Mouse (Mus musculus) right cerebral cortex, postnatal 25 days (tissue): ENCODE measurements around the gene Cdkn1c.

Experiments used
- DNase-seq: peaks from one replicate; pipeline ENCODE4 v3.0.0; 2022

The Cdkn1c gene

DNA sequence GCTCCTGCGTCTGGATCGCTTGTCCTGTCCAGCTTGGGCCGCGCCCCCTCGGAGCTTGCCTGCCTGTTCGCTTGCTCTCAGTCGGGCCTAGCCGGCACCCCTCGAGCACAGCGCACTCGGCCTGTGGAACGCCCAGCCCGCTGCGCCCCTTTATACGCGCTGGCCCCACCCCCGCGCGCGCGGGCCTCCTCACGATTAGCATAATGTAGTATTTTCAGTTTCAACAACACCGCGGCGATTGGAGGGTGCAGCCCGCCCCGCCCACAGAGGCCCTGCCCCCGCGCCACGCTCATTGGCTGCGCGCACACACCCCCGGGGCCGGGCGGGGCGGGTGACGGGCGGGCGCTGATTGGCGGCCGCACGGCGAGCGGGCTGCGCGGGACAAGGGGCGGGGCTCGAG lies at the start of gene Cdkn1c:
Cdkn1c (minus strand) TSS at position 177 of the 400 bp plus-strand sequence.
- peak; percentile 82 for DNase-seq

DNA sequence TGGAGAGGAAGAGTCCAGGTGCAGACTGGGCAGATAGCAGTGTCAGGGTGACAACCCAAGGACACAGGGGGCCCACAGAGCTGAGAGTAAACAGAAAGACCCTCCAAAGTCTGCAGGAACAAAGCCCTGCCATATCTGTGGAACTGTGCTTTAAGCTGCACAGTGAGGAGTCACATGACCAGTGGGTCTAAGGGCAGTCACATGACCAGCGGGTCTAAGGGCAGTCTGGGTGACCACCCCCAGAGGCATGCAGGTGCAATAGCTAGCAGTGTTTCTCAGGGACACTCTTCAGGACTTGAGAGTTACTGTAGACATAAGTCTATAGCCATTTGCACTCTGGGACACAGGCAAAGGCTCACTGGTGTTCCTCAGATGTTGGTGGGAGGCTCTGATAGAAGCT lies 48.7 kb upstream of the Cdkn1c start:
- no peak for DNase-seq

DNA sequence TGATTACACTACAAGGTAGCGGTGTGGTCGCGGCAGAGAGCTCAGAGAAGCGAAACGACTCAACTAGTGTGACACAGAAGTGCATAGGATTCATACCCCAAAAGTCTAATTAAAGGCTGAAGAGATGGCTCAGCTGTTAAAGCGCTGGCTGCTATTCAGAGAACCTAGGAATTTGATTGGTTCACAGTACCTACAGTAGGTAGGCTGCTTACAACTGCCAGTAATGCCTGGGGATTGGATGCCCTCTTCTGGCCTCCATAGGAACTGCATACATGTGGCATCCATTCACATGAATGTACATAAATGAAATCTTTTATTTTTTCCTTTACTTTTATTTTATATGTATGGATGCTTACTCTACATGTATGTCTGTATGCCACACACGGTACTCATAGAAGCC lies 45.8 kb upstream of the Cdkn1c start:
- no peak for DNase-seq

DNA sequence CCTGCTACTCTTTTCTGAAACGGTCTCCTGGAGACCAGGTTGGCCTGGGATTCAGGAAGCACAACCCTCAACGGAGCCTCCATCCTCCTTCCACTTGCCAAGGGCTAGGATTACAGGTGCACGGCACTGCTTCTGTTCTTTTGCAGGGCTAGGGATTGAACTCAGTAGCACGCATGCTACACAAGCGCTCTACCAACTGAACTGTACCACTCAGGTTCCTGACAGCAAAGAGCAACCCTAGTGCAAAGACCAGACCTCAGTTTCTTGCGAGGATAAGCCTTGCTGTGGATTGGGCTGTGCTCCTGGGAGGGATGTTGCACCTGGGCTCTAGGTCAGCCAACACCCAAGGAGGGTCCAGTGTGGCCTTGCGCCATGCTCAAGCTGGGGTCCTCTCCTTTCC lies 45.4 kb upstream of the Cdkn1c start:
- DNase-seq = no peak

DNA sequence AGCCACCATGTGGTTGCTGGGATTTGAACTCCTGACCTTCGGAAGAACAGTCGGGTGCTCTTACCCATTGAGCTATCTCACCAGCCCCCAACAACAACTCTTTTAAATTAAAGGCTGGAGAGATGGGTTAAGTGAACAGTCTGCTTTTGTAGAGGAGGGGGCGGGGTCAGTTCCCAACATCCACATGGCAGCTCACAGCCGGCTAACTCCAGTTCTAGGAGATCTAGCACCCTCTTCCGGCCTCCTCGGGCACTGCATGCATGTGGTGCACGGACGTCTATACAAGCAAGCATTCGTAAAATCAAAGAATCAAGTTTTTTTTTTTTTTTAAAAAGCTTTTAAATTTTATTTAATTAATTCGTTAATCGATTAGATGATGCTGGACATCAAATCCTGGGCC lies 45.0 kb upstream of the Cdkn1c start:
- peak; percentile 22 for DNase-seq

DNA sequence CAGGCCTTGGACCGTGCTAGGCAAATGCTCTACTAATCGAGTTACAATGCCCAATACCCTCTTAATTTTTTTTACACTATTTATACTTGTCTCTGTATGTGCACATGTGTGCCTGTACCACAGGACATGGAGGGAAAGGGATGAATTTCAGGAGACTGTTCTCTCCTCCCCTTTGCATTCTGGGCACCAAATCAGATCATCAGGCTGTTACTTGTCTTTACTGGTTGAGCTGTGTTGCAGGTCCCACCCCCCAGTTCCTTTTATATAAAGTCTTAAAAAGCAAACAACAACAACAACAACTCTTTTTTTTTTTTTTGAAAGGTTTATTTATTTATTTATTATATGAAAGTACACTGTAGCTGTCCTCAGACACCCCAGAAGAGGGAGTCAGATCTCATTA lies 44.6 kb upstream of the Cdkn1c start:
- DNase-seq = no peak

DNA sequence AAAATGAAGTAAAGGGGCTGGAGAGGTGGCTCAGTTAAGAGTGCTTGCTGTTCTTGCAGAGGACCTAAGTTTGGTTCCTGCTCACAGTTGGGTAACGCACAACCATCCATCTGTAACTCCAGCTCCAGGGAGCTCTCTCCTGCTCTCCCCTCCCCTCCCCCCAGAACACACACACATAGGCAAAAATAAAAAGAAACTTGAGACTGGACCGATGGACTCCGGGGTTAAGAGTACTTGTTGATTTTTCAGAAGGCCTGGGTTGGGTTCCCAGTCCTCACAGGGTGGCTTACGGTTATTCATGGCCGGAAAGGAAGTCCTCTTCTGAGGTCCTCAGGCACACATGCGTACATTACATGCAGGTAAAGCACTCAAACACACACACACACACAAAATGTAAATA lies 43.1 kb upstream of the Cdkn1c start:
- no peak for DNase-seq

DNA sequence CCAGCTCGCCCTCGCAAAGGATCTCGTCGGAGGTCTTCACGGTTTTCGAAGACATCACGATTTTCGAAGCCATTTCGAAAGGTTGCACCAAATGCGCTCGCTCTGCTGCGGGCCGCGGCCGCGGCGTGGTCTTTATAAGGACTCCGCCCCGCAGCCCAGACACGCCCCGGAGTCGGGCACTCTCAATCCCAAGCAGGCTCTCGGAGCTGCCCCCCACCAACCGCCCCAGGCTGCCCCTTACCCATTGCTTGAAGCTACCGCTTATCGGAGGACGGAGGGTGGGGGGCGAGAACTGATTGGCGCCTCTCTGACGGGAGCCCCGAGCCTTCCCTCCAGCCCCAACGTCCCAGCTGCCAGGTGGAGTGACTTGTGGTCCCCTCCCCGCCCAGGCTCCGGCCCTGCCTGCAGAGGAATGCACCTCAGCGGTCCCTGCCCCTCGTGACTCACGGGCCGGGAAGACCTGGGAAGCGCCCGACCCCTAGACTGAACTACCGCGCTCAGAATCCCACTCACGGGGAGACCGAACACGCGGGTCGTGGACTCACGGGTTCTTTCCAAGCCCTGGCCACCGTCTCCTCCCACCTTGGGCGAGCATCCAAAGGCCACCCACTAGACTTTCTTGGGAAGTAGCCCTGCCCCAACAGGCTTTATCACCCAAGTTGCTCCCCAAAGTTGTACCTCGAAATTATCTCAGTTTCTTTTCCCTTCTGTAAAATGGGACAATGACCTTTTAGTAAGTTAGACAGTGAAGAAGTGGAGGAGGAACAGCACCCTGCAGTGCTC lies 41.8 kb upstream of the Cdkn1c start, which contains the start of gene Phlda2:
Phlda2 (minus strand) TSS at position 733 of the 783 bp plus-strand sequence.
- no peak for DNase-seq

DNA sequence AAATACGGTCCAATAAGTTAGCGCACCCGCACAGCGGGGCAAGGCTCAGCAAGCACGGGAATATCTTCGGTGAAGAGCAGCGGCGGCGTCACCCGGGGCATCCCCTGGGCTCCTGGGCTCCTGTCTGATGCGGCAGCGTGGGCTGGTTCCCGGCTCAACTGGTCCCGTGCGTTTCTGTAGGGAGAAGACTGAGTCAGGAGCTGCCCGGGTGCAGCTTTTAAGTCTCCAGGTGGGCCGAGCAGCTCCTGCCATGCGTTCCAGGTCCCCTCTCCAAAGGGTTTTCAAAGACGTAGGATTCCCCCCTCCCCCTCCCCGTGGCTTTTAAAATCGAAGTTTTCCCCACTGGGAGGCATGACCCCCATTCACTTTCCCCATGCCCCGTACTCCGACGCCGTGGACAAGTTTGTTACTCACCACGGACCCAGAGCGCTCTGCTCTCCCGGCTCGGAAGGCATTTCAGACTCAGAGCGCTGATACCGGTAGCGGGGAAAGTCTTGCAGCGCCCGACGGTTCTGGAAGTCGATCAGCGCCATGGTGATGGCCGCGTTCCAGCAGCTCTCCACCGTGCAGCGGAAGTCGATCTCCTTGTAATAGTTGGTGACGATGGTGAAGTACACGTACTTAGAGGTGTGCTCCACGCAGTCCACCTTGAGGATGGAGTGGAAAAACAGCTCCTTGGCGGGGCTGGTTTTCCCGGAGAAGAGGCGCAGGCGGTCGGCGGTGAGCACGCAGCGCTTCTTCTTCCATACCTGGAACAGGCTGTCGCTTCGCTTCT lies 41.0 kb upstream of the Cdkn1c start:
- DNase-seq = peak; percentile 27

DNA sequence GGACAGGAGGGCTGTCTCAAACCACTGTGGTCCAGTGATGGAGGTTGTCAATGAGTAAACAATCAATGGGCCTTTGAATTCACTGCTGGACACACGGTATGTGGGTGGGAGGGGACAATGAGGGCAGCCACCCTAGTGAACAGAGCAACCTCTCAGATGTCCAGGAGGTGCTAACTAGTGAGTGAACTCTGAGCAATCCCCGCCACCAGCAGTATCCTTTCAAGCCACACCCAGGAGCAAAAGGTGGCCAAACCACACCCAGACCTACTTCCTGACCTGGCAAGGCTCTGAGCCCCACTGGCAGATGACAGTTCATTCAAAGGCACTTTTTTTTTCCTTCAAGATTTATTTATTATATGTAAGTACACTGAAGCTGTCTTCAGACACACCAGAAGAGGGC lies 40.1 kb upstream of the Cdkn1c start:
- no peak for DNase-seq

DNA sequence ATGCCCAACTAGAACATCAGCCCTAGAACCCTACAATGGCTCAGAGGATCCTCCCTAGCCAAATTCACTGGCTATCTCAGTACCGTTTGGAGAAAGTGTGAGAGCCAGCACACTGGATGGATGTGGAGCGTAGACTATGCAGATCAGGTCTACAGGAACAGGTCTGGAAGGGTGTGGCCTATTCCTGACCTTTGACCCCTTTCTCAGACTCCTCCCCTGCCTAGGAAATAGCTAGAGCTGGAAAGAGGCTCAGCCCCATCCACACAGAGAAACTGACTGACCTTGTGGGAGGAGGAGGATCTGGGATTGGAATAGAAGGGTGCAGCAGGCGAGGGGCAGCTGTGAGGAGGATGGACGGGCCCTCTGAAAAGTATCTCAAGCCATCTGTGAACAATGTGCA lies 37.7 kb upstream of the Cdkn1c start:
- DNase-seq = no peak

DNA sequence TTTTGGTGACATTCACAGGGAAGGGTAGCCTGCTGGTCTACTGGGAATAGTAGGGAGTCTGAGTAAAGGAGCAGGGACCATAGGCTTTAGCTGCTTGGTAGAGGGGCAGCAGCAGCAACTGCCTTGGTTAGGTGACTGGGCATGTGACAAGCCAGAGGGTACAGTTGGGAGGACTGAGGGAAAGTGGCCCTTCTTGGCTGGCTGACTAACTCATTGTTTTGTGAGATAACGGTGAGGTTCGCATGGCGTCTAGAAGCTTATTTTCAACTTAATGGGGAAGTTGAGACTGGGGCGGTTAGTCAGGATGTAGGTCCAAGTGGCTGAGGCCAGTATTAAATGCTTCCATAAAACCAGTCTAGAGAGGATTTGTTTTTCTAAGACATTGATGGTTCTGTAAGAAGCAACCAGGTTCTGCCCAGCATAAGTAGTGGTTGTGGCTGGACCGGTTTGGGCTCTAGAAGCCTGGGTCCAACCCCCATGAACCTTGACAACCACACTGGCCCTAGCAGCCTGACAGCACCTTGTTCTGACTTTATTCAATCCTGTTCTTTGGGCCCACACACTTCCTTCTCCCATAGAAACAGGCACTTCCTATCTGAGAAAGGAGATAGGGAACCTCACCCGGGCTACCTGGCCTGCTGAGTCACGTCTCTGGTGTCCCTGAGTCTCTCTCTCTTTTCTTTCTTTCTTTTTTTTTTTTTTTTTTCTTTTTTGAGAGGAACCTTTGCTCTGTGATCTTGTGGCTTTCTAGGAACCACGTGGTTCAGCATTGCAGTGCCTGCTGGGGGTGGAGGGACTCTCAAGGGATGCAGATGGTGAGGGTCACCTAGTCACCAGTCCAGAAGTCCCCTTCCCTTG lies 34.5 kb upstream of the Cdkn1c start:
- no peak for DNase-seq

DNA sequence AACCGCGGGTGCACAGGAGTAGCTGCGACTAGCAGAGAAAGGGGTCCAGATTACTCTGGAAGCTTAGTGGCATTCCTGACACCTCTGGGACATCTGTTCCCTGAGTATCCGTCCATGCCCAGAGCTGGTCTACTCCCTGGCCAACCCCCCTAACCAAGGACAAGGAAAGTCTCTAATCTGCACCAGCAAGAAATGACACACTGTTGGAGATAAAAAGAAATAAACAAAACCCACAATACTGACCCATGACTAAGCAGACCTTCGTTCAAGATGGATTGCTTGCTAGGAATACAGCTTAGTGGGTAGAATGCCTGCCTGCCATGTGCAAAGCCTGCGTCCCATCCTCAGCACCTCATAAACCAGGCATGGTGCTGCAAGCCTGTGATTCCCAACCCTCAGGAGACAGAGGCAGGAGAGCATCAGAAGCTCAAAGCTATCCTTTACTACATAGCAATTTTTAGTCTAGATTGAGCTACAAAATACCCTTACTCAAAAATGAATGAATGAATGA lies 32.8 kb upstream of the Cdkn1c start:
- no peak for DNase-seq

DNA sequence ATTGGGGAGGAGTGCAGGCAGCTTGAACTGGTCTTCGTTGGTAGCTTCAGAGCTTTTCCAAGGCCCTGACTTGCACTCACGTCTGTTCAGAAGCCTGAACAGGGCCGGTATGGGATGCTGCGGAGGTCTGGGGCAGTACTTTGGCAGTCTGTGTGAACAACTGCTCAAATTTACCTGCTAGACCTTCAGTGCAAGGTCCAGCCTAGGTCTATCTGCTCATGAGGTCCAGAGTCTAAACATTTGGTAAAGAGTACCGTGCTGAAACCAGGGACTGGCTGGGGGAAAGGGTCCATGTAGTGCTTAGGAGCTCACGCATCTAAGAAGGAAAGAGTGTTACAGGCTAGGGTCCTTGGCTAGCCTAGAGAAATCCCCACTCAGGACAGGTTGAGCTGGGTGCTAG lies 28.9 kb upstream of the Cdkn1c start:
- no peak for DNase-seq

DNA sequence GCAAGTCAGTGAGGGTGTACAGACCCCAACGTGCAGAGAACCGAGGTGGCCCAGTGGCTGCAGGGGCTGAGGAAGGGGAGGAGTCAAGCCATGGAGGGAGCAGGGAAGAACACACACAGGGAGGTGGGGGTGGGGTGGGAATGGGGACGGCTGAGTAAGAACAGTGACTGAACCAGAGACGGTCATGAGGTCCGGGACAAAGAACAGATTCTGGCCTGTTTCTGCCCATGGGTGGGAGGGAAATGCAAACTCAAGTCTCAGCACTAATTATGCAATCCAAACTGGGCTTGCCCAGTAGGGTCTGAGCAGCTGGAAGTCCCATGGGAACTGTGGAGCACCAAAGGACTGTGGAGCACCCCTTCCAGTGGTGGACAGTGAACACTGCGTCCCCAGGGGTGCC lies 21.7 kb upstream of the Cdkn1c start:
- no peak for DNase-seq

DNA sequence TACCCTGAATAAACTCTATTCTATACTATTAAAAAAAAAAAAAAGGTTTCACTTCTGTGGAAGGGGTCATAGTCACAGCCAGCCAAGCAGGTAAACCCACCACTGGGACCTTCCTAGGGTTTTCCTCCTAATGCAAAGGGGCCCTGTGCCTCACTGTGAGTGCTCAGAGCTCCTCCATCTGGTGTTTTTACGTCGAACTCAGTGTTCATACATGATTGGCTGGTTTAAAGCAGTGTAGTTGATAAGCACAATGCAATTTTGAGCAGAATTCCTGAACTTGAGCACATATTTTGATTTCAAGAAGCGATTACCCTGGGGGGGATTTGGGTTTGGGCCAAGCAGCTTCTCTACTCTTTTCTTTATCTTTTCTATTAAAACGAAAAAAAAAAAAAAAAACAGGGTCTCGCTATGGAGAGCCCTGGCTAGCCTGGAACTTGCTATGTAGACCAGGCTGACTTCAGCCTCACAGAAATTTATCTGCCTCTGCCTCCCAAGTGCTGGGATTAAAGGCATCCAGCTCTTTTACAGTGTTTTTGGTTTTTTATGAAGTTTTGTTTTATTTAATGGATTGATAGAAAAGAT lies 21.0 kb upstream of the Cdkn1c start:
- DNase-seq = no peak

DNA sequence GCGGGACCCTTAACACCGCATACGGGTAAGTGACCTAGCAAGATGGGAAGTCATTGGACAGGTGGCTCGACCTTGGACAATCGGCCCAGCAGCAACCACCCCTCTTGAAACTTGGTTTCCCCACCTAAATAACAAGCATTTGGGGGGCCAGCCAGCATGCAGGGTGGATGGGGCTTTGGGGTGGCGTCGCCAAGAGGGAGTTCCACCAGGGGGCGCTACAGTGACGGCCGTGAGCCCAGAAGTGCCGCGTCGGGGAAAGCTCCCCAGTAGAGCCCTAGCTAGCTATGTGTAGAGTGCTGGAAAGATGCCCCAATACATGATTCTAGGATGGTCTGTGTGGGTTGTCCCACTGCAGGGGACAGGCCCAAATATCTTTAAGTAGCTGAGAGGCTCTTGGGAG lies 19.6 kb upstream of the Cdkn1c start:
- no peak for DNase-seq

DNA sequence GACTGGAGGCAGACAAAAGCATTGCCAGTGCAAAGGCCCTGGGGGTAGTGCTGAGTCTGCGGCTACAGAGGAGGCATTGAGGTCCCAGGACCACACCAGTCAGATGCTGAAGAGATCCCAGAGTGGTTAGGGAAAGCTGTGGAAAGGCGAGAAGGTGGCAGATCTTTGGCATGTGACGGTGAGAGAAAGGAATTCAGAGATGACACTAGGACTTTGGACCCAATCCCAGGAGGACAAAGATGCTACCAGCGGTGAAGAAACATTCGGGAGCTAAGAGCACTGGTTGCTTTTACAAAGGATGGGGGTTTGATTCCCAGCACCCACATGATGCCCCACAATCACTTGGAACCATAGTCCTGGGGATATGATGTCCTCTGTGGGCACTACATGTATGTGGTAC lies 16.9 kb upstream of the Cdkn1c start:
- no peak for DNase-seq

DNA sequence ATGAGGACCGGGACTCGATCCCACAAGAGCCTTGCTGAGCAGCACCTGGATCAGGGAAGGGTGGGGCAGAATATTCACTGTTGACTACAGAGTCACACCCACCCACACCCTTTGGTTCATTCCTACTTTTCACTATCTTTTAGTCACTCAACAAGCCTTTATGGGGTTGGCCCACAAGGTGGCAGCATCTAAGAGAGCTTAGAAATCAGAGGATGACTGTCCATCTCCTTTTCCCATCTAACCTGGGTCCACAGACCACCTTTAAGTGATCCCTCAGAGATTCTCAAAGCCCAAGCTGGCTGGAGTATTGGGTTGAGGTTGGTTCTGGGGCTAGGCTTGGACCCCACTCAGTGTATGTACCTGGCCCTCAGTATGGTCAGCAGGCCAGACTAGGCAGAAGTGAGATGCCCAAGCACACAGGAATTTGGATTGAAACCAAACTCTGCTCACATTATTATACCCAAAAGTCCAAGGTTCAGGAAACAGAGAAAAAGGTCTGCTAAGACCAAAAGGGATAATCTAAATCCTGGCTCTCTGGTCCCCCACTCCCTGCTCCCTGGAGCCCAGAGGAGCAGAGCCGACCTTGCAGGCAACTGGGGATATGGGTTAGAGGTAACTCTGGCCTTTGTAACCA lies 16.0 kb upstream of the Cdkn1c start:
- DNase-seq = no peak

DNA sequence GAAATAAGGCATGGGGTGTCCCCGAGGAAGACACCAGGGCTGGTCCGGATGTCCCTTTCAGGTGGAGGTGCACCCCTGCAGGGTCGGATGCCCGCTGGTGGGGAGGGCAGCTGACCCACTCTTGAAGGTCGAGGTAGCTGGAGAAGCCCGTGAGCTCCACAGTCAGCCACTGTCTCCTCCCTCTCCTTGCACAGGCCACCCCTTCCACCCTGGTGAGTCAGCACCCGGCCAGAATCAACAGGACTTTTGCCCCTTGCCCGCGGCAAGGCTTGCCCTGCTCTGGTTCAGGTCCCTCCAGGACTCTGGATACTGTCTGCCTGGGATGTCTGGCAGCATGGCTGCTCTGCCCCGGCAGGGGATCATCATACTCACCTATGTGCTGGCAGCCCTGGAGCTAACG lies 15.0 kb upstream of the Cdkn1c start:
- DNase-seq = no peak

DNA sequence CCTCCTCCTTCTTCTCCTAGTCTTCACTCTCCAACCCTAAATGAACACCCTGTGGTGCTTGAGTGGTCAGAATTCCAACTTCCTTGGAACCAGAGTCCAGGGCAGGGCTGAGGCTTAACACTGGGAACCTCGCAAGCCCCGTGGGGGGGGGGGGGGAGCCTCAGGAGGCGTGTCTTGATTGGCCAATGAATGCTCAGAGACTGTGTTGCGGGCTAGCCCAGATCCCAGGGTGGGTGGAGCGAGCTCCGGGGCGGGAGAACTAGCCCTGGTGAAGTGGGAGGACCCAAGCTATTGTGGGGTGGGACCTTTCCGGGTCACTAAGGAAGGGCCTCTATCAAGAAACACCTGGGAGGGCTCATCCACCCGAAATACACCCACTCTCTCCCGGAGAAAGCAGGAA lies 14.0 kb upstream of the Cdkn1c start:
- DNase-seq = no peak

DNA sequence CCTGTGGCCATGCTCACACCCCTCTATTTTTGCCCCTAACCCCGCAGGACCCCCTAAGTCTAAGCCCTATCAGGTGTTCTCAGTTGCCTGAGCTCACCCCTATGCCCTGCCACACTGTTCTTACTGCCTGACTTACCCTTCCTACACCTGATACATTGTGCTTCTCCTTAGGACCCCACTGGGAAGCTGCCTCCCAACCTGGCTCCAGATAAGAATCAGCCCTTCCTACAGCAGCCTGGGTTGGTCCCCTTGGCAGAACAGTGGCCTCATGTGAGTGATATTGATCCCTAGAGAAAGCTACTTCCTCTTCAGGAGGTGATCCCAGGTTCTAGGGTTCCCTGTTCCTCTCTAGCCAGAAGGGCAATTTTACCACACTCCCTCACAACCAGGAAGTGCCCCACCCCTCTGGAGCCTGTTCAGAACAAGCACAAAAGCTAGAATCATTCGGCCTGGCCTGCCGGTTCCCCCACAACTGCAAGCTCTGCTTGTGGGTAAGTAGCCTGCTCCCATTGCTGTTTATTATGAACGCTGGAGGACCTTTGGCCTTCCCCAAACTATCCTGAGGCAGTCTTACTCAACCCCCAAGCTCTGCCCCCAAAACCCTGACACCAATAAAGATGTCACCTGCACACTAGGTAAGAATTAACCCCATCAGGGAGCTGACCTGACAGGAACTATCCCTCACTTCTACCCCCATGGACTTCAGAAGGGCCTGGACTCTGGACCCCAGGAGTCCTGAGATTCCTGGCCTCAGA lies 12.7 kb upstream of the Cdkn1c start, which contains the start of gene Slc22a18:
Slc22a18 (plus strand) TSS at position 390 of the 755 bp plus-strand sequence.
- no peak for DNase-seq
